Mouse (Mus musculus) left cerebral cortex, adult 2 months (tissue): Measurements from ENCODE around the gene Zfp385b. TPM values are rescaled to one million over a fixed set of nuclear protein-coding genes. Genes with fewer than 3 reads are reported as not detected.

Source experiments
- DNase-seq, 2 experiments: peaks; one replicate each; pipeline ENCODE4 v3.0.0; 2021 to 2022; ENCODE audit warnings: low spot score in 2 of 2, mixed read lengths in 1 of 2; ENCODE audit errors: extremely low spot score in 1 of 2
- H3K27ac ChIP-seq: fragments of 200-600 bp; 2 replicates; pipeline ENCODE4 v1.8.1; 2022
- H3K4me3 ChIP-seq: fragments of 200-600 bp; 2 replicates; pipeline ENCODE4 v1.8.1; 2022
- CTCF ChIP-seq: fragments of 200-600 bp; IDR thresholded peaks from 2 replicates; pipeline ENCODE4 v1.8.1; 2022; ENCODE audit warnings: antibody characterized with exemption, mild to moderate bottlenecking, moderate library complexity
- intact Hi-C: fragments of 180-260 bp; cut with DNase I; formaldehyde crosslinking; loops from one replicate; pipeline ENCODE4 v1.15.1; 2025
- total RNA-seq, 2 experiments: library from RNA; stranded (reverse); gene quantifications; 2 replicates each; pipeline ENCODE4 v1.2.3; 2021

The Zfp385b gene
- total RNA-seq, 2 experiments from 2014 or later: 47.8 to 54.1 TPM

GRCm38 (mm10) chr2:77527616-77528015 lies 291.8 kb downstream of the Zfp385b start:
- H3K4me3 ChIP-seq: no peak overlapping the region
- intact Hi-C loops: no loop called here

GRCm38 (mm10) chr2:77526803-77527202 lies 292.6 kb downstream of the Zfp385b start:
- DNase-seq: no peak
- TF ChIP-seq CTCF: no peak
- Histone ChIP-seq H3K4me3 (no peak overlapping the region), H3K27ac (no peak overlapping the region)
- intact Hi-C loops: no loop called here

More at GRCm38 (mm10) chr2:77527616-77528015, 291.8 kb downstream of the Zfp385b start:
- no peak for DNase-seq
- TF ChIP-seq CTCF: no peak
- H3K27ac ChIP-seq: no peak overlapping the region

GRCm38 (mm10) chr2:77526301-77526700 lies 293.1 kb downstream of the Zfp385b start:
- no peak overlapping the region for H3K27ac ChIP-seq
- no peak overlapping the region for H3K4me3 ChIP-seq
- DNase-seq: no peak
- TF ChIP-seq CTCF: no peak
- intact Hi-C loops: no loop called here

- TF ChIP-seq CTCF: no peak
- no peak overlapping the region for H3K4me3 ChIP-seq
- DNase-seq: no peak
- intact Hi-C loops: no loop called here
- H3K27ac ChIP-seq: no peak overlapping the region
Observed at GRCm38 (mm10) chr2:77522223-77522622, 297.2 kb downstream of the Zfp385b start.

GRCm38 (mm10) chr2:77519341-77519740 lies 300.1 kb downstream of the Zfp385b start:
- peak in 1 of 2 experiments; percentile 25 for DNase-seq

GRCm38 (mm10) chr2:77518693-77519092 lies 300.7 kb downstream of the Zfp385b start:
- DNase-seq: no peak
- Histone ChIP-seq H3K4me3 (peak overlapping the region; percentile 49), H3K27ac (no peak overlapping the region)
- intact Hi-C loops: no loop called here
- TF ChIP-seq CTCF: no peak; the same call in 1 of the 2 replicates

More at GRCm38 (mm10) chr2:77519341-77519740, 300.1 kb downstream of the Zfp385b start:
- TF ChIP-seq CTCF: no peak
- intact Hi-C loops: no loop called here
- Histone ChIP-seq H3K27ac (0 out of 2 replicates have a peak overlapping the region, but pooled peaks have one; percentile 32), H3K4me3 (peak overlapping the region; percentile 49)

- no peak for TF ChIP-seq CTCF
- H3K27ac ChIP-seq: no peak overlapping the region
- H3K4me3 ChIP-seq: no peak overlapping the region
- intact Hi-C loops: no loop called here
- no peak for DNase-seq
Observed at GRCm38 (mm10) chr2:77516606-77517005, 302.8 kb downstream of the Zfp385b start.

- TF ChIP-seq CTCF: no peak
- intact Hi-C loops: no loop called here
- no peak overlapping the region for H3K4me3 ChIP-seq
- no peak overlapping the region for H3K27ac ChIP-seq
- no peak for DNase-seq
Observed at GRCm38 (mm10) chr2:77515654-77516053, 303.8 kb downstream of the Zfp385b start.

GRCm38 (mm10) chr2:77515011-77515410 lies 304.4 kb downstream of the Zfp385b start:
- intact Hi-C loops: no loop called here
- H3K4me3 ChIP-seq: no peak overlapping the region
- no peak for TF ChIP-seq CTCF
- no peak overlapping the region for H3K27ac ChIP-seq
- no peak for DNase-seq

GRCm38 (mm10) chr2:77514476-77514875 lies 305.0 kb downstream of the Zfp385b start:
- intact Hi-C loops: no loop called here
- no peak overlapping the region for H3K4me3 ChIP-seq
- TF ChIP-seq CTCF: no peak

GRCm38 (mm10) chr2:77508731-77509130 lies 310.7 kb downstream of the Zfp385b start:
- intact Hi-C loops: no loop called here
- Histone ChIP-seq H3K4me3 (no peak overlapping the region), H3K27ac (no peak overlapping the region)
- no peak for DNase-seq
- no peak for TF ChIP-seq CTCF

More at GRCm38 (mm10) chr2:77514476-77514875, 305.0 kb downstream of the Zfp385b start:
- no peak overlapping the region for H3K27ac ChIP-seq
- DNase-seq: no peak

GRCm38 (mm10) chr2:77506308-77506707 lies 313.1 kb downstream of the Zfp385b start:
- intact Hi-C loops: no loop called here
- TF ChIP-seq CTCF: no peak
- H3K4me3 ChIP-seq: no peak overlapping the region
- DNase-seq: no peak
- H3K27ac ChIP-seq: no peak overlapping the region

- no peak for DNase-seq
- no peak for TF ChIP-seq CTCF
- Histone ChIP-seq H3K27ac (no peak overlapping the region), H3K4me3 (no peak overlapping the region)
- intact Hi-C loops: no loop called here
Observed at GRCm38 (mm10) chr2:77505614-77506013, 313.8 kb downstream of the Zfp385b start.
